Mouse (Mus musculus) liver, embryonic 14.5 days (tissue): Measurements from ENCODE around the gene Celf5.

Experiments used
- CTCF ChIP-seq: IDR thresholded peaks from 2 replicates; pipeline ENCODE4 v1.5.1; 2016; ENCODE audit warnings: antibody characterized with exemption, low read depth, control low read depth
- EP300 ChIP-seq: IDR thresholded peaks from 2 replicates; pipeline ENCODE4 v1.6.1; 2016; ENCODE audit warnings: antibody characterized with exemption, low read depth

GRCm38 (mm10) chr10:81464405-81465264 is 17.9 kb downstream of the Celf5 start:
- TF ChIP-seq CTCF (no peak), EP300 (no peak)
